Mouse (Mus musculus) CD8-positive naive resting alpha-beta T cell, adult 2 months (primary cell): ENCODE results near the gene B830017H08Rik.

Experiments
- DNase-seq, 2 experiments: peaks; one replicate each; pipeline ENCODE4 v3.0.0; 2022; ENCODE audit warnings: low read depth in 2 of 2, low spot score in 2 of 2

The B830017H08Rik gene

DNA sequence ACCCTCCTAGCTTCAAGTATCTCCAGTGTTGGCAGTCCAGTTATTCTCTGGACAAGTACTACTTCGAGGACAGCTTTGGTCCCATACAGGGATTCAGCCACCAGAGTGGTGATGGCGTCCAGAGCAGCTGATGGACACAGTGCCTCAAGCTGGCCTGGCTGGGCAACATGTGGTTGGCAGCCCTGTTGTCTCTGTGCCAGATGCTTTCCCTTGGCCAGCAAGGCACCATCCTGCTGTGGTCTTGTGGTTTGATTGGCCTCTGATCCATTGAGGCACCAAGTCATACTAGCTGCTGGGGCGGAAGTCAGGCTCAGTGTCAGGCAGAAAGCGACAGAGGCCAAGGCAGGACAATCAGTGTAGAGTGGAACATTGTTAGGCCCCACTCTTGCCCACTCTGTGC lies 23.8 kb upstream of the B830017H08Rik start:
- DNase-seq, result no peak

- DNase-seq, result no peak
Observed at GRCm38 (mm10) chr16:17809711-17810110, 23.2 kb upstream of the B830017H08Rik start.

DNA sequence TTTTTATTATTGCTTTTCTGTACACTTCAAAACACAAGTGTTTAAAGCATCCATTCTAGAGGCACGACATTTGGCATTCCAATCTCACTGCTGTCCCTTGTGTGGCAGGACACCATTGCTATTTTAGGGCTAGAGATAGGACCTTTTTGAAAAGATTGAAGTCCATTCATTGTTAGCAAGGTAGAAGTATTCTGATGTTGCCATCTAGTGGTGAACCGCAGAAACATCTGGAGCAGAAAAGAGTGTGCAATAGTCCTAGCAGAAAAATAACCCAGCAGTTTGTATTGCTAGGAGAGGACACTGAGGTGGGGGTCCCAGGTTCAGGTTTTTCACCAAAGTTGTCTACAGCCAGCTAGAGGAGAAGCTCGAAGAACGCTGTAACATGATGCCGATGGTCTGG lies 20.8 kb upstream of the B830017H08Rik start:
- DNase-seq, result peak in 1 of 2 experiments; percentile 48

- no peak for DNase-seq
Observed at GRCm38 (mm10) chr16:17813173-17813572, 19.7 kb upstream of the B830017H08Rik start.

DNA sequence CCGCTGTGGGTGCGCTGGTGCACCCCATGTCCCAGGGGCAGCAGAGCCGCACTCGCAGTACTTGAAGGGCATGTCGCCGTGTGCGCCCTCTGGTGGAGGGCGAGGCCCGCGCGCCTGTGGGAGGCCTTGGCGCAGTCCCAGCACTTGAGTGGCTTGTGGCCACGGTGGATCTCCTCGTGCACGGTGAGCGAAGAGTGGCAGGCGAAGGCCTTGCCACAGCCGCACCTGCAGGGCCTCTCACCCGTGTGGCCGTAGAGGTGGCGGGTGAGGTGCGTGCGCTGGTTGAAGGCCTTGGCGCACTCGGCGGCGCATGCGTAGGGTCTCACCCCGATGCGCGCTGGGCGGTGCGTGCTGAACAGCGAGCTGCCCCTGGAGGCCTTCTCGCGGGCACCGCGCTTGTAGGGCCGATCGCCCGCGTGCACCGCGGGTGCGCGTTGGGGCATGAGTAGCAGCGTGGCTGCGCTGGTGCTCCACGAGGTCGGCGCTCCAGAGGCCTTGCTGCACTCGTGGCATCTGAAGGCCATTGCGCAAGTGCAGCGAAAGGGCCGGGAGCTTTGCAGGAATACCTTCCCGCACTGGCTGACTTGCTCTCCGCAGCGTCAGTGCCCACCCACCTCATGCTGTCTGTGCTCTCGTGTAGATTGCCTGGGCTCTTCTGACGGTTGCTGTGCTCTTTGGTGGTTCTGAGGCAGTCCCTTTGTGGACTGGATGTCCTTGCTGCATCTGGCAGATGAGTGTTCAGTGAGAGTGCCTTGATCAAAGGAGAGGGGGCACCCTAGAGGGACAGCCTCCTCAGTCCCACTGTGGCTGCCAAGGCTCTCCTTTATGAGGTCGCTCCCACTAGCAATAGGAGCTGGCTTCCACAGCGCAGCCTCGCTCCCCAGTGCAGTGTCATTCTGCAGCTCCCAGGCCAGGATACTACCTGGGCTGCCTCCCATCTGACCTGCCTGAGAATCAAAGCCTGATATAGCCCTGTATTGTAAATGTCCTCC lies 17.2 kb upstream of the B830017H08Rik start:
- peak; percentile 54 to 68 for DNase-seq

DNA sequence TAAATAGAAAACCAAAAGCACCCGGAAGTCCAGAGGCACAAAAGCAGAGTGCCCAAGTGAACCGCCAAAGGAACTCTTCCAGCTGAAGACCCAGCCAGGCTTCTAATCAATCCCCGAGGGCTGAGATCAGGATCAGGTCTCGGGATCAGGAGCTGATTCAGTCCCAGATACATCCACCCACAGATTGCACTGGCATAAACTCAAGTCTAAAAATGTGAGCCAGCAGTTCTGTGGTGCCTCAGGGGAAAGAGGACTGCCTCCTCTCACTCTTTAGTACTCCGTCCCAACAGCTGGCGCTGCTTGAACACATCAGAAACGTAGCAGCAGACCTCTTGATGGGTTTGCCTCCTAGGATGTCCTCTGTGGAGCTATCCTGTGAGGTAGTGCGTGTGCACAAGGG lies 16.4 kb upstream of the B830017H08Rik start:
- no peak for DNase-seq

DNA sequence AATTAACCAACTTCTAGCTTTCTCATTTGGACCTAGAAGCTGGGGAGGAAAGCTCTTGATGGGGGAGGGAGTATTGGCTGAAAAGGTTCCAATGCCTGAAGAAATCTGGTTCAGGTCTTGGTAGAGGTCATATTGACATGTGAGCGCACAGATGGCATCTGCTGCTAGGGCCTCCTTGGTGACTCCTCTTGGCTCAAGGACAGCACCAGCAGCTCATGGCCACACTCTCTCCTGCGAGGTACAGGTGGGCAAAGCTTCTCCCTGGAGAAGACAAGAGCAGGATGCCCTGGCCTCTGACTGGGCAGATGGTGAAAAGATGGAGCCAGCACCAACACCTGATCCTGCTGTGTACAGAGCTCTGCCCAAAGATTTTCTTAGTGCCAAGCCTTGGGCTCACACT lies 6.4 kb upstream of the B830017H08Rik start:
- no peak for DNase-seq

- no peak for DNase-seq
Observed at GRCm38 (mm10) chr16:17828229-17828628, 4.7 kb upstream of the B830017H08Rik start.

GRCm38 (mm10) chr16:17828867-17829266 lies 4.1 kb upstream of the B830017H08Rik start:
- no peak for DNase-seq

GRCm38 (mm10) chr16:17830385-17831178 lies 2.3 kb upstream of the B830017H08Rik start:
- DNase-seq, result no peak

DNA sequence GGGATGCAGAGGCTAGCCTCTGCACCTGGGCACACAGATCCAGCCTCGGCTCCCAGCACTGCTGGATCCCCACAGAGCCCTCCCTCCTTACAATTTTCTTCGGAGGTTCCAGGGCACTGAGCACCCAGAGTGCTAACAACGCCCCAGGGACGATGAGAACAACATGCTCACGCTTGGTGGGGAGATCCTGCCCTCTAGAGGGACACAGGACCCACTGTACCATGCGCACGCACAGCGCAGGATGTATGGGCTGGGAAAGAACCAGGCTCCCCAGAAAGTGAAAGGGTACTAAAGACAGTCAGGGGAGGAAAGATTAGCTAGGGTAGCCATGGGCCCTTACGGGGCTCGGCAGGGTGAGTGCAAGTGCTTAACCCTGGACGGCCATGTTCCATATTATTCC lies 1.1 kb upstream of the B830017H08Rik start:
- DNase-seq, result no peak

- no peak for DNase-seq
Observed at GRCm38 (mm10) chr16:17833321-17833680, 380 bp downstream of the B830017H08Rik start.

- DNase-seq, result no peak
Observed at GRCm38 (mm10) chr16:17833681-17834399, 919 bp downstream of the B830017H08Rik start.

DNA sequence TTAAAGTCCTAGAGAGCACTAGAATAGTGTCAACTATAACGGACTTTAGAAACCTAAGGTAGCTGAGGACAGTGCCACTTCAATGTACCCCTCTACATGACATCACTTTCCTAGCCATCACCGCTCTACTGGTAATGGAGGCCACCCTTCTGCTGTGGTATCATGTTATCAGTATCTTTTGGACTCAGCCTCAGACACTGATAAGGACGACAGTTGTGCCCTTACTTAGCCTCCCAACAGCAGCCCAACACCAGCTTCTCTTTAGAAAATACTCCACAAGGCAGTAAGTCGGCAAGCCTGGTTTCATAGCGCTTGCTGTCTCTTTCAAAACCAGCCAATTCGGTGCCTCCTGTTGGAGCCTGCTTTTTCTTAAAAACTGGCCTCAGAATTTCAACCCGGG lies 1.6 kb downstream of the B830017H08Rik start:
- DNase-seq, result no peak

- DNase-seq, result no peak
Observed at GRCm38 (mm10) chr16:17835481-17835880, 2.6 kb downstream of the B830017H08Rik start.

DNA sequence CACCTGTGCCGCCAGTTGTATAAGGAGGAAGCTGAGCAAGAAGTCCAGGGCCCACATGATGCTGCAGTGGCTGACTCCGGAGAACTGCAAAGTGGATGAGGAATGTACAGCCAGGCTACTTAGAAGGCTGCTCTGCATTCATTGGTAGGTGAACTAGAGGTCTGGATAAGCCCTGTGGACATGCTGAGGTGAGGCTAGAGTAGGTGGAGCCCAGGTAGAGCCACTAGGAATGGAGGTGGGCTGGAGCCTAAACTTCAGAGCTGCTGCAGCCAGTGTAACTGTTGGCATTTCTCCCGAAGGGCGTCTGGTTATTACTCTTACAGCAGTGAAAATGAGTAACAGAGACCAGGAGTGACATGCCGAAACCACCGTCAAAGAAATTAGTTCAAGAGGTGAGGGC lies 5.1 kb downstream of the B830017H08Rik start, which contains the start of gene Car15:
Gene Car15 (minus strand): TSS at position 314 of the 400 bp plus-strand sequence.
- DNase-seq, result no peak

GRCm38 (mm10) chr16:17839976-17840375 lies 7.1 kb downstream of the B830017H08Rik start:
- DNase-seq, result no peak

GRCm38 (mm10) chr16:17842437-17842836 lies 9.5 kb downstream of the B830017H08Rik start:
- no peak for DNase-seq

DNA sequence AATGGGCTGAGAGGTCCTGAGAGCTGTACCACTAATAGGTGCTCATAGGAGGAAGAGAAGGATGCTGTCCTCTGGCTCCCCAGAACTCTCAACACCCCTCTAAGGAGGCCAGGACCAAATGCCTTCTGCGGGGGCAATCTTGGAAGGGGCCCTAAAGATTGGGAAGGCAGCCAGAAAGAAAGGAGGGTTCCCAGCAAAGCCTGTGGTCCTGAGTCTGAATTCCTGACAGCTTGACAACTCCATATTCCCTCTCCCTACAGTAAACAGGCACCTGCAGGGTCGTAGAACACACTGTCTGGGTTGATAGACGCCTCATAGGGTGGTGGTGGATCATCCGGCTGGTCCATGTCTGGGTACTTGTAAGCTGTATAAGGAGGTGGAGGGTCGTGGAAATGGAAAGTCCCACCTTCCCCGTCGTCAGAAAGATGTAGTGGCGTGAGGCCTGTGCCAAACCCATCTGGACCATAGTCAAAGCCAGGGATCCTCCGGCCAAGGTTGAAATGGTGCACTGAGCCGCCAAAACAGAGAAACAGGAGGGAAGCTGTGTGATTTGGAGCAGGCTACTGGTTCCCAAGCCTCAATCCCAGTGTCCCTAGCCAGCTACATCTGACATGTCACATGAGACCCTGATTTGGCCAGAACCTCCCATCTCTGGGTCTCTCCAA lies 10.9 kb downstream of the B830017H08Rik start:
- DNase-seq, result no peak

DNA sequence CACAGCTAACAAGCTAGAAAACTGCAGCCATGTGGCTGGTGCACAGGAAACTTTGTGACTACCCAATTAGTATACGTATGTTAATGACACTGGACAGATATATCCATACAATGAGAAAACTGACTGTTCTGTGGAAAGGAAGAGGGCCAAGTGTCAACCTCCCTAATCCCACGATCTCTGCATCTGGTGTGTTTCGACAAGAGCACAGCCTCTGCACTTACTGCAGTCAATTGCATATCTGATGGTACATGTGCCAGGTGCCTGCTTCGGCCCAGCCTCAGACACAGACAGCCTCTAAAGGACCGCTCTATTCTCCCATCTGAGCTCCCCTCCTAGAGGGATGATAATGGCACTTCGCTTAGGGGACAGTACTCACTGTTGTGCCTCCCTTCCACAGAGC lies 15.5 kb downstream of the B830017H08Rik start:
- no peak for DNase-seq

DNA sequence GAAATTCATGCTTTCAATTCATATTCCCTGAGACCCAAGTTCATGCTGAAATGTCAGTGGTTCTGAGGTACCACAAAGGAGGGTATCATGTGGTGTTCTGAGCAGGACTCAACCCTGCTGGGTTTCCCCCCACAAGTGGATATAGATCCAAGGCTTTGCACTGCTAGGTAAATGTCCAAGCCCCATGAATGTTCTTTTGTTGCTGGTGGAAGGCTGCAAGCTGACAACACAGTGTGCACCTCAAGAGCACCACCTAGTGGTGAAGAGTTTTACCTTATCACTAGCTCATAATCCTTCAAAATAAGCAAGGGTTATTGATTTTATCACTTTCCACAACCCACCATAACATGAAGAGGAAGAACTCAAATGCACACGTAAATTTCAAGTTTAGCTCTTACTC lies 16.0 kb downstream of the B830017H08Rik start:
- peak in 1 of 2 experiments; percentile 44 for DNase-seq
